Mouse (Mus musculus): ENCODE data around the gene Mt4. TPM values are rescaled to one million over a fixed set of nuclear protein-coding genes. Genes with fewer than 3 reads are reported as not detected.
"Not testable (repeated sequence)": the region's sequence is repeated elsewhere in the genome, so short reads cannot be mapped to it uniquely, and the experiment has no call there.

Gene Mt4
- polyA plus RNA-seq, 1 experiment from 2014 or later, result not detected

GRCm38 (mm10) chr8:94122711-94123468, 14.1 kb upstream of the Mt4 start:
- Histone ChIP-seq H3K4me2 (ENCODE audit: low read length) (no peak overlapping the region), H3K27me3 (ENCODE audit: control insufficient read depth, insufficient read depth, low read length) (no peaks in the 10 kb centered on the region), H3K27ac (replicated peaks; ENCODE audit: low read depth, low read length) (no peak overlapping the region), H3K9ac (replicated peaks; ENCODE audit: low read length) (no peak overlapping the region), H3K9me3 (ENCODE audit: control insufficient read depth, low read length) (no peaks in the 10 kb centered on the region), H3K36me3 (ENCODE audit: control insufficient read depth, insufficient read depth, low read length) (no peaks in the 10 kb centered on the region), H3K4me1 (ENCODE audit: control insufficient read depth, insufficient read depth, low read length) (peaks cover 19% of the 10 kb centered on the region), H3K4me3 (replicated peaks; ENCODE audit: low read depth, low read length) (no peak overlapping the region)
- DNase-seq (no peak), ATAC-seq (ENCODE audit: low FRiP score, low TSS enrichment) (no peak)
- WGBS, result 61% methylated on average over 8 of the region's 8 CpGs

DNA sequence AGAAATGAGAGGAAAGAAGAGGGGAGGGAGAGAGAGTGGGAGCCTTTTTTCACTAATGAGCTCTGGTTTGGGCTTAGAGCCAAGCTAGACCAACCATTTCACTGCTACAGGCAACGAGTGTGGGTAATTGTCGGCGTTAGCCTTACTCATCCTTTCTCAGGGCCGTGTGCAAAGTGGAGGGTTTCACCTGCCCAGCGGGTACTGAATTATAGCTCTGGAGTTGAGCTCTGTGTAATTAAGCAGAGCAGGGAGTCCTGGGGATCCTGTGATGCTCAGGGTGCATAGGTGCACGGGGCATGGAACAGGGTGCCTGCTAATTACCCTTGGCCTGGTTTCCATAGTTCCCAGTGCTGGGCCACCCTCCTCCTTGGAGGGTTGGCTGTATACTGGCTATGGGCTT, 9.3 kb upstream of the Mt4 start:
- WGBS, result 78% methylated on average over 6 of the region's 6 CpGs
- Histone ChIP-seq H3K36me3 (ENCODE audit: control insufficient read depth, insufficient read depth, low read length) (no peaks in the 10 kb centered on the region), H3K9me3 (ENCODE audit: control insufficient read depth, low read length) (no peaks in the 10 kb centered on the region), H3K27ac (replicated peaks; ENCODE audit: low read depth, low read length) (no peak overlapping the region), H3K4me1 (ENCODE audit: control insufficient read depth, insufficient read depth, low read length) (0 out of 2 replicates have a peak, but pooled peaks cover 6% of the 10 kb centered on the region), H3K4me2 (ENCODE audit: low read length) (no peak overlapping the region), H3K9ac (replicated peaks; ENCODE audit: low read length) (no peak overlapping the region), H3K4me3 (replicated peaks; ENCODE audit: low read depth, low read length) (no peak overlapping the region), H3K27me3 (ENCODE audit: control insufficient read depth, insufficient read depth, low read length) (no peaks in the 10 kb centered on the region)
- DNase-seq, result peak; percentile 49
- ATAC-seq (ENCODE audit: low FRiP score, low TSS enrichment), result no peak

GRCm38 (mm10) chr8:94129133-94129789, 7.7 kb upstream of the Mt4 start:
- Histone ChIP-seq H3K36me3 (ENCODE audit: control insufficient read depth, insufficient read depth, low read length) (no peaks in the 10 kb centered on the region), H3K27ac (replicated peaks; ENCODE audit: low read depth, low read length) (no peak overlapping the region), H3K27me3 (ENCODE audit: control insufficient read depth, insufficient read depth, low read length) (no peaks in the 10 kb centered on the region), H3K4me2 (ENCODE audit: low read length) (no peak overlapping the region), H3K9ac (replicated peaks; ENCODE audit: low read length) (no peak overlapping the region), H3K9me3 (ENCODE audit: control insufficient read depth, low read length) (no peaks in the 10 kb centered on the region), H3K4me3 (replicated peaks; ENCODE audit: low read depth, low read length) (no peak overlapping the region), H3K4me1 (ENCODE audit: control insufficient read depth, insufficient read depth, low read length) (no peaks in the 10 kb centered on the region)
- WGBS, result 64% methylated on average over 6 of the region's 6 CpGs
- DNase-seq (no peak), ATAC-seq (ENCODE audit: low FRiP score, low TSS enrichment) (no peak)

DNA sequence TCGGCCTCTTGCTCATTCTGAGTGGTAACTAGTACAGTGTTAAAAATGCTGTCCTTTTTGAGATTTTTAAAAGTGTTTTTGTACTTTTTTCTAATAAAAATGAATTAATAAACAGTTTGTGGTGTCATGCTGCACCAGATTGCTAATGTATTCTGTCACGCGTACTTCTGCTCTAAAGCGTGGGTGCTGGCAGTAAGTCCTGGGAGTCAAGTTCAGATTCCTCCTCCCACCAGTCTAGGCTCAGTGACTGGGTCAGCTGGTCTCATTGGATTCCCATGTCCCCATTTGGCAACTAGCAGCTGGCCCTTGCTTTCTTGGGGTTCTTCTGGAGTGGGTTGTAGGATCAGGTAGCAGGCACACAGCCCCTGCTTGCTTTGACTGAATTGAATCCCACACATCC, 6.9 kb upstream of the Mt4 start:
- Histone ChIP-seq H3K9ac (replicated peaks; ENCODE audit: low read length) (no peak overlapping the region), H3K4me3 (replicated peaks; ENCODE audit: low read depth, low read length) (no peak overlapping the region), H3K27ac (replicated peaks; ENCODE audit: low read depth, low read length) (no peak overlapping the region), H3K4me2 (ENCODE audit: low read length) (no peak overlapping the region), H3K9me3 (ENCODE audit: control insufficient read depth, low read length) (no peaks in the 10 kb centered on the region), H3K4me1 (ENCODE audit: control insufficient read depth, insufficient read depth, low read length) (no peaks in the 10 kb centered on the region), H3K36me3 (ENCODE audit: control insufficient read depth, insufficient read depth, low read length) (no peaks in the 10 kb centered on the region), H3K27me3 (ENCODE audit: control insufficient read depth, insufficient read depth, low read length) (no peaks in the 10 kb centered on the region)
- ATAC-seq (ENCODE audit: low FRiP score, low TSS enrichment) (no peak), DNase-seq (no peak)
- 92% methylated on average over 4 of the region's 4 CpGs for WGBS

DNA sequence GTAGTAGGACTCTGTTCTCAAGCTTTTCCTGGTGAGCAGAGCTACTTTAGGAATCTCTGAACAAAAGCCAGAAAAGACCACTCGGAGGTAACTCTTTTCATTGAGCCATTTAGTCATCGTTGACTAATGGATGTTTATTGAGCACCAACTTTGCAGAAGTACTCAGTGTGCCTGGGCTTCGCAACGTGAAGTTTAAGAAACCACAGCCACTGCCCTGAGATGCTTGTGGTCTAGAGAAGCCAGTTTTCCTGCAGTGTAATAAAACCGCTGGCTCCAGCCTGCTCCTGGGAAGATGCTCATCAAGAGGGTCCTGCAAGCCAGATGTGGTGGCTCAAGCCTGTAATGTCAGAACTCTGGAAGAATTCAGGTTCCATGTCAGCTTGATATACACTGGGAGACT, 4.9 kb upstream of the Mt4 start:
- Histone ChIP-seq H3K4me3 (replicated peaks; ENCODE audit: low read depth, low read length) (no peak overlapping the region), H3K27ac (replicated peaks; ENCODE audit: low read depth, low read length) (no peak overlapping the region), H3K9ac (replicated peaks; ENCODE audit: low read length) (no peak overlapping the region), H3K4me1 (ENCODE audit: control insufficient read depth, insufficient read depth, low read length) (no peaks in the 10 kb centered on the region), H3K4me2 (ENCODE audit: low read length) (no peak overlapping the region), H3K36me3 (ENCODE audit: control insufficient read depth, insufficient read depth, low read length) (no peaks in the 10 kb centered on the region), H3K27me3 (ENCODE audit: control insufficient read depth, insufficient read depth, low read length) (no peaks in the 10 kb centered on the region), H3K9me3 (ENCODE audit: control insufficient read depth, low read length) (no peaks in the 10 kb centered on the region)
- DNase-seq, result no peak
- ATAC-seq (ENCODE audit: low FRiP score, low TSS enrichment), result no peak
- WGBS, result 85% methylated on average over 5 of the region's 5 CpGs

DNA sequence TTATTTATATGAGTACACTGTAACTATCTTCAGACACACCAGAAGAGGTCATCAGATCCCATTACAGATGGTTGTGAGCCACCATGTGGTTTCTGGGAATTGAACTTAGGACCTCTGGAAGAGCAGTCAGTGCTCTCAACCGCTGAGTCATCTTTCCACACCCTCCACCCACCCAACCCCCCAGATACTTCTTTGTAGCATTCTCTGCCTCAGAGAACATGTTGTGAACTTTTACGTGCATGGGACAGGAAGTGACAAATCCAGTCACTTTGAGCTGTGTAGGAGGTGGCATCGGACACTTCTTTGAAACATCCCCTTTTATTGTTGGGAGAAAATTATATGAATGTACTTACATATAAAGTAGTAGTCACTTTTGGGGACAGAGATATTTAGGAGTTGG, 2.4 kb upstream of the Mt4 start:
- not testable (repeated sequence) for ATAC-seq (ENCODE audit: low FRiP score, low TSS enrichment); H3K36me3 ChIP-seq (ENCODE audit: control insufficient read depth, insufficient read depth, low read length); H3K27ac ChIP-seq (replicated peaks; ENCODE audit: low read depth, low read length); DNase-seq; H3K4me1 ChIP-seq (ENCODE audit: control insufficient read depth, insufficient read depth, low read length); H3K4me3 ChIP-seq (replicated peaks; ENCODE audit: low read depth, low read length); H3K9me3 ChIP-seq (ENCODE audit: control insufficient read depth, low read length); H3K9ac ChIP-seq (replicated peaks; ENCODE audit: low read length); H3K27me3 ChIP-seq (ENCODE audit: control insufficient read depth, insufficient read depth, low read length); H3K4me2 ChIP-seq (ENCODE audit: low read length)
- WGBS, result 82% methylated on average over 3 of the region's 3 CpGs

- no peak overlapping the region for H3K4me2 ChIP-seq (ENCODE audit: low read length)
- no peaks in the 10 kb centered on the region for H3K27me3 ChIP-seq (ENCODE audit: control insufficient read depth, insufficient read depth, low read length)
- no peaks in the 10 kb centered on the region for H3K36me3 ChIP-seq (ENCODE audit: control insufficient read depth, insufficient read depth, low read length)
- no peaks in the 10 kb centered on the region for H3K4me1 ChIP-seq (ENCODE audit: control insufficient read depth, insufficient read depth, low read length)
- H3K4me3 ChIP-seq (replicated peaks; ENCODE audit: low read depth, low read length), result no peak overlapping the region
- H3K9ac ChIP-seq (replicated peaks; ENCODE audit: low read length), result no peak overlapping the region
- no peak for ATAC-seq (ENCODE audit: low FRiP score, low TSS enrichment)
- no peak for DNase-seq
- WGBS, result 91% methylated on average over 6 of the region's 6 CpGs
- H3K9me3 ChIP-seq (ENCODE audit: control insufficient read depth, low read length), result no peaks in the 10 kb centered on the region
- no peak overlapping the region for H3K27ac ChIP-seq (replicated peaks; ENCODE audit: low read depth, low read length)
Measured at GRCm38 (mm10) chr8:94135556-94135955, 1.4 kb upstream of the Mt4 start.

DNA sequence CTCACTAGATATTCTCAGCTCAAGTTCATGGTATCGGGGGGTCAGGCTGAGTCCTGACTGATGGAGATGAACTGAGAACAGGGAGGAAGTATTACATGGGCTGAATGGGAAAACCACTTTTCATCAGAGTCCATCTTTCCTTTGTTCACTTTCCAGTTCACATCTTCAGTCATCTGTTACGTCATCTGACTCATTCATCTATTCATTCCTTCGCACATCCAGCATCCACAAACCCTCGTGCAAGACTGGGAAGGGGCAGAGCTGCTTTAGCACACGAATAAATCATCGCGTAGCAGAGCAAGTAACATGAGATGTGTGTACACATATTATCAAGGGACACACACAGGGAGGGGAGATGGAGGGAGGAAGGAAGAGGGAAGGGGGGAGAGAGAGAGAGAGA, 805 bp upstream of the Mt4 start:
- no peaks in the 10 kb centered on the region for H3K27me3 ChIP-seq (ENCODE audit: control insufficient read depth, insufficient read depth, low read length)
- ATAC-seq (ENCODE audit: low FRiP score, low TSS enrichment) (no peak), DNase-seq (no peak)
- no peak overlapping the region for H3K4me2 ChIP-seq (ENCODE audit: low read length)
- H3K36me3 ChIP-seq (ENCODE audit: control insufficient read depth, insufficient read depth, low read length), result no peaks in the 10 kb centered on the region
- H3K4me1 ChIP-seq (ENCODE audit: control insufficient read depth, insufficient read depth, low read length), result no peaks in the 10 kb centered on the region
- no peak overlapping the region for H3K27ac ChIP-seq (replicated peaks; ENCODE audit: low read depth, low read length)
- no peaks in the 10 kb centered on the region for H3K9me3 ChIP-seq (ENCODE audit: control insufficient read depth, low read length)
- no peak overlapping the region for H3K9ac ChIP-seq (replicated peaks; ENCODE audit: low read length)
- H3K4me3 ChIP-seq (replicated peaks; ENCODE audit: low read depth, low read length), result no peak overlapping the region
- WGBS, result 83% methylated on average over 7 of the region's 7 CpGs

DNA sequence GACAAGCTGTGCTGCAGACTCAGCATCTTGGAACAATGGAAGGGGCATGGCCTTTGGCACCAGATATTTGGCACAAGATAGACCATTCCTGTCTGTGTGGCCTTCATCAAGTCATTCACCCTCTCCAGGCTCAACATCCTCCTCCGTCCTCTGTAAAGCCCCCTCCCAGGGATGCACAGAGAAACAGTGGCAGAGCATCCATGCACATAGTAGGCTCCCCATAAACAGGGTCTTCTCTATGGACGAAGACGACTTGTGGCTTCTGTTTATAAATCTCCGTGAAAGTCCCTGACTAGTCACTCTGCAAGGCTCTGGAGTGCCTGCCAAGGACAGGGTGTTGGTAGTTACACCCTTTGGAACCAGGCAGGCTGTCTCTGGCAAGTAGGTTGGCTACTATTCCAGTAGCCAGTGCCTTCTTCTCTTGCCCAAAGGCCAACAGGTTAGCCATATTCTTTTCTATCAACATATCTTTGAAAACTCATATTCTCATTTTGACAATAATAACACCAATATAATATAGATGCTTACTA, 3.3 kb downstream of the Mt4 start:
- no peak for ATAC-seq (ENCODE audit: low FRiP score, low TSS enrichment)
- H3K4me3 ChIP-seq (replicated peaks; ENCODE audit: low read depth, low read length), result no peak overlapping the region

More for the DNA sequence above, 3.3 kb downstream of the Mt4 start:
- no peaks in the 10 kb centered on the region for H3K36me3 ChIP-seq (ENCODE audit: control insufficient read depth, insufficient read depth, low read length)
- no peak overlapping the region for H3K27ac ChIP-seq (replicated peaks; ENCODE audit: low read depth, low read length)
- WGBS, result 76% methylated on average over 4 of the region's 4 CpGs
- no peak overlapping the region for H3K9ac ChIP-seq (replicated peaks; ENCODE audit: low read length)
- no peaks in the 10 kb centered on the region for H3K27me3 ChIP-seq (ENCODE audit: control insufficient read depth, insufficient read depth, low read length)
- no peaks in the 10 kb centered on the region for H3K4me1 ChIP-seq (ENCODE audit: control insufficient read depth, insufficient read depth, low read length)
- DNase-seq, result no peak
- no peak overlapping the region for H3K4me2 ChIP-seq (ENCODE audit: low read length)
- no peaks in the 10 kb centered on the region for H3K9me3 ChIP-seq (ENCODE audit: control insufficient read depth, low read length)

All from midbrain, embryonic 14.5 days (tissue).